Mouse (Mus musculus) stomach, embryonic 16.5 days (tissue): ENCODE data around the gene Zup1. TPM values are rescaled to one million over a fixed set of nuclear protein-coding genes. Genes with fewer than 3 reads are reported as not detected.
"Not testable (repeated sequence)": the region's sequence is repeated elsewhere in the genome, so short reads cannot be mapped to it uniquely, and the experiment has no call there.

Source experiments
- ATAC-seq: fragments of 200-750 bp; cut with Nextera tagmentation; 2 replicates; pipeline ENCODE4 v1.8.0; 2017; ENCODE audit warnings: moderate number of reproducible peaks, moderate TSS enrichment; ENCODE audit not compliant: insufficient read depth, low FRiP score
- H3K27ac ChIP-seq: fragments of 300-500 bp; sonication (generic); 2 replicates; pipeline ENCODE4 v1.5.1; 2014; ENCODE audit warnings: low read length
- H3K27me3 ChIP-seq: fragments of 300-500 bp; sonication (generic); 2 replicates; pipeline ENCODE4 v1.6.1; 2014; ENCODE audit warnings: low read length, control low read depth, mixed read lengths; ENCODE audit not compliant: control insufficient read depth, insufficient read depth
- H3K36me3 ChIP-seq: fragments of 300-500 bp; sonication (generic); 2 replicates; pipeline ENCODE4 v1.6.1; 2014; ENCODE audit warnings: low read length; ENCODE audit not compliant: control insufficient read depth, insufficient read depth
- H3K4me1 ChIP-seq: fragments of 300-500 bp; sonication (generic); 2 replicates; pipeline ENCODE4 v1.6.1; 2014; ENCODE audit warnings: low read length, control low read depth, mixed read lengths; ENCODE audit not compliant: control insufficient read depth, insufficient read depth
- H3K4me2 ChIP-seq: fragments of 300-500 bp; sonication (generic); 2 replicates; pipeline ENCODE4 v1.6.1; 2014; ENCODE audit warnings: low read depth, low read length, mixed read lengths
- H3K4me3 ChIP-seq: fragments of 300-500 bp; sonication (generic); replicated peaks from 2 replicates; pipeline ENCODE4 v1.5.1; 2014; ENCODE audit warnings: mild to moderate bottlenecking, low read length
- H3K9ac ChIP-seq: fragments of 300-500 bp; sonication (generic); 2 replicates; pipeline ENCODE4 v1.6.1; 2014; ENCODE audit warnings: low read length
- H3K9me3 ChIP-seq: fragments of 300-500 bp; sonication (generic); replicated peaks from 2 replicates; pipeline ENCODE4 v1.6.1; 2016; ENCODE audit warnings: low read length, control low read depth; ENCODE audit not compliant: control insufficient read depth
- WGBS: fragments of 180-500 bp; shearing (Covaris S2); extraction: QIAGEN DNeasy Blood & Tissue Kit; methylation state at CpG from one replicate; pipeline ENCODE4 v1.1.7; 2014; 5-methylcytosine and 5-hydroxymethylcytosine counted together
- polyA plus RNA-seq: library from polyadenylated mRNA; unstranded; fragments of >200 nt; fragmentation: Nextera tagmentation; extraction: Ambion mirVana; gene quantifications from 2 replicates; pipeline ENCODE4 v1.2.1, GENCODE M21; 2015

Zup1 gene
- polyA plus RNA-seq, 1 experiment from 2014 or later, result 20.7 TPM

DNA sequence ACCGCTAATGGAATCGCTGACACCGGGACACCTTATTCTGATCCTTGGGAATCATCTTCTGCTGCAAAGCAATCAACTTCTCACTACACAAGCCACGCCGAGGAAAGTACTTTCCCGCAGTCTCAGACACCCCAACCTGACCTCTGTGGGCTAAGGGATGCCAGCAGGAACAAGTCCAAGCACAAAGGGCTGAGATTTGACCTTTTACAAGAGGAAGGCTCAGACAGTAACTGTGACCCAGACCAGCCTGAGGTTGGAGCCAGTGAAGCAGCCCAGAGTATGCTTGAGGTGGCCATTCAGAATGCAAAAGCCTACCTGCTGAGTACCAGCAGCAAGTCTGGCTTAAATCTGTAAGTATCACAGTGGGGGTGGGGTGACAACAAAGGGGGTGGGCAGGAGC, 45.6 kb downstream of the Zup1 start:
- Histone ChIP-seq H3K4me3 (peak overlapping the region; percentile 42), H3K4me1 (no peaks in the 10 kb centered on the region; the same call in 1 of the 2 replicates), H3K9ac (no peak overlapping the region; the same call in 1 of the 2 replicates), H3K27me3 (no peaks in the 10 kb centered on the region), H3K36me3 (no peaks in the 10 kb centered on the region), H3K27ac (no peak overlapping the region), H3K9me3 (no peaks in the 10 kb centered on the region), H3K4me2 (peak overlapping the region; percentile 67)
- no peak for ATAC-seq
- 4% methylated on average over 6 of the region's 6 CpGs for WGBS

DNA sequence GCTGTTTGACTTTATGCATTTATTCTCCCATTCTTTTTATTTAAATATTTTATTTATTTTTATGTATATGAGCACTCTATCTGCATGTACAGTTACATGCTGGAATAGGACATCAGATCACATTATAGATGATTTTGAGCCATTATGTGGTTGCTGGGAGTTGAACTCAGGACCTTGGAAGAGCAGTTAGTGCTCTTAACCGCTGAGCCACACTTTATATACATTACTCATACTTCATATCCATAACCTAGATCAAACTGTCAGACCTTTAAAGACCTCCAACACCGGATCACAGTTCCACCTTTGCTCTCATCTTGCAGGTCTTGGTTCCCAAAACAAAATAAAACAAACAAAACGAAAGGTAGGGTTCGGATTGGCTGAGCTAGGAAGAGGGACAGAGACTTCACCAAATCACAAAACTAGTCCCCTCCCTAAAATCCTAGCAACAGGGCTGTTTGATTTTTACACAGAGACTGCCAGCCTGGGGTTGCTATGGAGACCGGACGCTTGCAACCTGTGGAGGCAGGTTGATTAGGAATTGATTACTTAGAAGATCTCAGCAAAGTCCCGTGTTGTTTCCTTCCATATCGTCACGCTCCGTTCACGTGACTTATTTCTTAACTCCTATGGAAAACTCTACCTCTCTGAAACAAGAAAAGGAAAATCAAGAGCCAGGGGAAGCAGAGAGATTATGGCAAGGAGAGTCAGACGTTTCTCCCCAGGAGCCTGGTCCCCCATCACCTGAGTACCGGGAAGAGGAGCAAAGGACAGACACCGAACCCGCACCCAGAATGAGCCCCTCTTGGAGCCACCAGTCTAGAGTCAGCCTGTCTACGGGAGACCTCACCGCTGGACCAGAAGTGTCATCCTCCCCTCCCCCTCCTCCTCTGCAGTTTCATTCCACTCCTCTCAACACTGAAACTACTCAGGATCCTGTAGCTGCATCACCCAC, 46.3 kb downstream of the Zup1 start, which contains the start of gene Rsph4a:
Rsph4a (plus strand) TSS at position 582 of the 952 bp plus-strand sequence.
- H3K9me3 ChIP-seq, result no peaks in the 10 kb centered on the region
- WGBS, result 5% methylated on average over 17 of the region's 17 CpGs
- no peaks in the 10 kb centered on the region for H3K27me3 ChIP-seq
- no peaks in the 10 kb centered on the region for H3K36me3 ChIP-seq
- no peaks in the 10 kb centered on the region; the same call in 1 of the 2 replicates for H3K4me1 ChIP-seq
- peak within 1 kb of the TSS; percentile 42 for H3K4me3 ChIP-seq
- ATAC-seq, result peak; percentile 77; the same call in 1 of the 2 replicates
- no peak within 1 kb of the TSS for H3K27ac ChIP-seq
- H3K9ac ChIP-seq, result peak within 1 kb of the TSS; percentile 33; the same call in 1 of the 2 replicates
- H3K4me2 ChIP-seq, result peak within 1 kb of the TSS; percentile 67

DNA sequence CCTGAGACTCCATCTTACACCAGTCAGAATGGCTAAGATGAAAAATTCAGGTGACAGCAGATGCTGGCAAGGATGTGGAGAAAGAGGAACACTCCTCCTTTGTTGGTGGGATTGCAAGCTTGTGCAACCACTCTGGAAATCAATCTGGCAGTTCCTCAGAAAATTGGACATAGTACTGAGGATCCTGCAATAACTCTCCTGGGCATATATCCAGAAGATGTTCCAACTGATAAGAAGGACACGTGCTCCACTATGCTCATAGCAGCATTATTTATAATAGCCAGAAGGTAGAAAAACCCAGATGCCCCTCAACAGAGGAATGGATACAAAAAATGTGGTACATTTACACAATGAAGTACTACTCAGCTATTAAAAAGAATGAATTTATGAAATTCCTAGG, 49.5 kb downstream of the Zup1 start:
- not testable (repeated sequence) for H3K27ac ChIP-seq
- WGBS, result 80% methylated on average over 1 of the region's 1 CpGs

DNA sequence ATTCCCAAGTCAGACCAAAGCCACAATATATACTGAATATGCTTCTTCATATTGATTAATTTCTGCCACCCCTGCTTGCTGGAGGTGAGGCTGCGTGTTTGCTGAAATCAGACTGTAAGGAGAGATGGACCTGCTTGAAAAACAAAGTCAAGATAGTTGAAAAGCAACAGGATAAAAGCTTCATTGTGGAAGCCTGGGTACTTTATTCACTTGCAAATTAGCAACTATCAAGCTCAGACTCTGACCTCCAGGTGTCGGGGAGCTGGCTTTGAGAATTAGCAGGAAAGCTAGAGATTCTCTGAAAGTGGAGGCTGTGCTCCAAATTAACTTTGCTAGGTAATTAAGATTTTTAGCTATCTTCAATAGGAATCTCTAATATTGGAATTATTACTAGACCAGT, 68.7 kb downstream of the Zup1 start:
- not testable (repeated sequence) for H3K4me3 ChIP-seq, H3K9me3 ChIP-seq, H3K27ac ChIP-seq, ATAC-seq, H3K9ac ChIP-seq, H3K36me3 ChIP-seq, H3K27me3 ChIP-seq, H3K4me2 ChIP-seq, H3K4me1 ChIP-seq
- 86% methylated on average over 2 of the region's 2 CpGs for WGBS

More for the DNA sequence above, 49.5 kb downstream of the Zup1 start:
- H3K36me3 ChIP-seq, H3K9me3 ChIP-seq, H3K4me3 ChIP-seq, H3K27me3 ChIP-seq, ATAC-seq, H3K4me2 ChIP-seq, H3K4me1 ChIP-seq, H3K9ac ChIP-seq: not testable (repeated sequence)

DNA sequence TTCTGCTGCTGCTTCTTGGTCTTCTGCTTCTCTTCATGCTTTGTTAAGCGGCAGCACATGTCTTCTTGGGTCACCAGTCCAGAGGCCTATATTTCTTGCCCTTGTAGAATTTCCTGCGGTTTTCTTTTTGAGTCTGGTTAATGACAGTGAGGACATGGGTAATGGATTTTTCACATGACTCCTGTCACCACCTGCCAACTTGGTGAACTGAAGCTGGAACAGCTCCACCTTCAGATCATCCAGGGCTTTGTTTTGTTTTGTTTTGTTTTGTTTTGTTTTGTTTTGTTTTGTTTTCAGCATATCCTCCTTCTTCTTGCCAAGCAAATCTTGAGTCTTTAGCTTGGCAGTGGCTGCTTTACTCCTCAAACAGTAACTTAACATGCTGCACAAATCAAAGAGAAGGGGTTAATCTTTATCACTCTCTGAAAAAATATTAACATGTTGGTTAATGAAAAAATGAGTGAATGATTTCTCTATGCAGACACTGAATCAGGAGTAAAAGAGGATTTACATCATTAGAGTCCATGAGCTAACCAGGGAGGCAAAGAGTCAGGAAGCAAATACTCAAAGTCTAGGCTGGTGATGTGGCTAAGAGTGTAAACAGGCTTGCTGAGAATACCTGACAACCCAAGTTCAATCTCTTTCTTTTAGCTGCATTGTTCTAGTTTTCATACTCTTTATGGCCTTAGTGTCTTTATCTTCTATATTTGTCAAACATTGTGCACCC, 78.2 kb downstream of the Zup1 start:
- Histone ChIP-seq H3K4me2 (no peak overlapping the region), H3K4me1 (no peaks in the 10 kb centered on the region), H3K9me3 (no peaks in the 10 kb centered on the region), H3K9ac (no peak overlapping the region), H3K4me3 (no peak overlapping the region), H3K27me3 (no peaks in the 10 kb centered on the region), H3K36me3 (no peaks in the 10 kb centered on the region), H3K27ac (no peak overlapping the region)
- no peak for ATAC-seq
- WGBS, result 89% methylated on average over 2 of the region's 2 CpGs

DNA sequence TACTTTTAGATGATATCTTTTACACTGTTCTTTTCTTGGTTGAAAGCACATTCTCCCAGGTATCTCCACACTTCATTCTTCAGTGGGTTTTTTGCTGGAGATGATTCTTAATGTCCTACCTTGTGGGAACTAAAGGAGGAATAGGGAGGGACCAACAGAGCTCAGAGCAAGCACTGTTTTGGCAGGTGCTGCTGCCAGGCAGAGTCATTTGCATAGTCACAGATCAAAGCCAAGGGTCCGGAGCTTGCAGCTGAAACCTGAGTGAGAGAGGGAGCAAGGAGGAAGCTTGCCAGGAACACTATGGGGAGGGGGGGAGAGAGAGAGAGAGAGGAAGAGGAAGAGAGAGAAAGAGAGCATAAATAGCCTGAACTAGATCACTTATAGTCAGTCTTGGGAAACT, 80.6 kb downstream of the Zup1 start:
- Histone ChIP-seq H3K27me3 (no peaks in the 10 kb centered on the region), H3K4me3 (no peak overlapping the region), H3K4me1 (no peaks in the 10 kb centered on the region), H3K9me3 (no peaks in the 10 kb centered on the region), H3K27ac (no peak overlapping the region), H3K9ac (no peak overlapping the region), H3K4me2 (no peak overlapping the region), H3K36me3 (no peaks in the 10 kb centered on the region)
- 8% methylated on average over 1 of the region's 1 CpGs for WGBS
- ATAC-seq, result no peak

Other genes starting within 250 kb of the Zup1 start
- gene Sult3a2, start 164.6 kb downstream of the Zup1 start, polyA plus RNA-seq, result not detected in 2 replicates
- gene Sult3a1, start 93.5 kb downstream of the Zup1 start, polyA plus RNA-seq, result not detected in 2 replicates
- 0.08 and 0.14 TPM in 2 replicates for gene Rsph4a, start 46.2 kb downstream of the Zup1 start, polyA plus RNA-seq
- 88.3 and 109 TPM in 2 replicates for gene Rwdd1, start 68.4 kb upstream of the Zup1 start, polyA plus RNA-seq
- not detected in 2 replicates for gene Trappc3l, start 86.3 kb upstream of the Zup1 start, polyA plus RNA-seq
- not detected in 2 replicates for gene Calhm4, start 93.0 kb upstream of the Zup1 start, polyA plus RNA-seq
- gene Calhm5, start 145.2 kb upstream of the Zup1 start, polyA plus RNA-seq, result 1.6 and 2.2 TPM in 2 replicates
- gene Calhm6, start 176.7 kb upstream of the Zup1 start, polyA plus RNA-seq, result 1.2 and 1.3 TPM in 2 replicates